Mouse (Mus musculus): ENCODE measurements at regions not wholly inside any gene's neighbourhood (a gene's known extent, or its start where the extent isn't known, plus 50 kb on each side); places are given as distances from the start of the nearest gene placed in this dataset.
"Not testable (repeated sequence)": the region's sequence is repeated elsewhere in the genome, so short reads cannot be mapped to it uniquely, and the experiment has no call there.

GRCm38 (mm10) chr8:81286280-81287034, 55.9 kb upstream of the Inpp4b start:
- peak; percentile 54 for ATAC-seq

DNA sequence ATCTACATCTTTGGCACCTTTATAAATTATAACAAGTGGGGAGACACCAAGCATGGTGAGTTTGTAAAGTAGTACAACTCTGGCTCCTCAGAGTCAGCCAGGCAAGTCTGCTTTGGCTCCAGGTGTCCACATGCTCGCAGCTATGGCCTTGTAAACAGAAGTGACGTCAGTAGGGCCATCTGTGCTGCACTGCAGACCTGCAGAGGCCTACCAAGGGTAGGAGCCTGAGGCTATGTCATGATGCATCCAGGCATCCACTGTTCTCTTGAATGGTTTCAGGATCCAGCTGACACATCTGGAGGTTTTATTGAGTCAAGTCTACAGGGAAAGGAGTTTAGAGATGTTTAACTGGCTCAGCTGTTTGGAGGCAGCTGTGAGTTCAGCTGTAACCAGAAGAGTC, 82.3 kb upstream of the Inpp4b start:
- no peak for ATAC-seq

- ATAC-seq, result no peak
Measured at GRCm38 (mm10) chr8:81223872-81224271, 118.5 kb upstream of the Inpp4b start.

DNA sequence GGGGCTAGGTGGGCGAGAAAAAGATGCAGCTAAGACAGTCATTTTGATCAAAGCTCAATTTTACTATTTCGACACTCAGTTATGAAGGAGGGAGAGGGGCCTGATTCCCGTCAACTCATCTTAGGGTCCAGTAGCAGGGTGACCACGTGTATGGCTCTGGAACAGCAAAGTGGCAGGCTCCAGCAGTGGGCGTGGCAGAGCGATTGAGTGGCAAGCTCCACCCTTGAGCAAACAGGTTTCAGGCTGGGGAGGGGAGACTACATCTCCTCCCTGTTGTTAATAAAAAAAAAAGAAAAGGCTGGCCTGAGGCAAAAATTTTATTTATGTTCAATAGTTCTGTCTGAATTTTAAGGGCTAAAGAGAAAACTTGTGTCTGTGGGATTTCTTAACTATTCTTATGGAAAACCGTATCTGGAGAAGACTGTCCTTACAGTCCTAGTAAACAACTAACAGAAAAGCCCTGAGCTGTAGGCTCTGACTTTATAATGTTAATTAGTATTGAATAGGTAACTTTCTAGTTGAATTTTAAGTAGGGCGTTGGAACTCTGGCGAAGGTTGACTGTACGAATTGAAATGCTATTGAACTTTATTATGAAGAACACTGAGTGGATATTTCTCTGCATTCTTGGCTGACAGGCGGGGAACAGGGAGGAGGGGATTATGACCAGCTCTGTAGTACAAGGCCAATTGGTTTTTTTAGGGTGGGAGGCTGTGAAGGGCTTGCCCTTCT, 155.1 kb upstream of the Inpp4b start:
- not testable (repeated sequence) for ATAC-seq

- no peak for ATAC-seq
Measured at GRCm38 (mm10) chr8:81175537-81175936, 160.8 kb upstream of the Usp38 start.

DNA sequence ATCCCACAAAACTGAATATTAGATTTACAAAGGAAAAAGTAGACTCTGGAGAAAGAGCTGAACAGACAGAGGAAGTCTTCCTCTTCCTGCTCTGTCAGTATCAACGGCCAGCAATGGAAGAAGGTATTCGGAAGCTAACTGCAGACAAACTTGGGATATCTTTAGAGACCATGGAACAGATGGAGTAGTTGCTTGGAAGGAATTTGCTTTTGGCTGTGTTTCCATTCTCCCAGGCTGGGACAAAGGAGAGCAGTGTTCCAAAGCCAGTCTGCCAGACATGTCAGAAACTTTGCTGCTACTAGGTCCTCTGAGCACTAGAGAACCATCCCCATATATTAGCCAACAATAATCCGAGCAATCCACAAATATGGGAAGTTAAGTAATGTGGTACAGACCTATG, 132.5 kb upstream of the Usp38 start:
- no peak for ATAC-seq

DNA sequence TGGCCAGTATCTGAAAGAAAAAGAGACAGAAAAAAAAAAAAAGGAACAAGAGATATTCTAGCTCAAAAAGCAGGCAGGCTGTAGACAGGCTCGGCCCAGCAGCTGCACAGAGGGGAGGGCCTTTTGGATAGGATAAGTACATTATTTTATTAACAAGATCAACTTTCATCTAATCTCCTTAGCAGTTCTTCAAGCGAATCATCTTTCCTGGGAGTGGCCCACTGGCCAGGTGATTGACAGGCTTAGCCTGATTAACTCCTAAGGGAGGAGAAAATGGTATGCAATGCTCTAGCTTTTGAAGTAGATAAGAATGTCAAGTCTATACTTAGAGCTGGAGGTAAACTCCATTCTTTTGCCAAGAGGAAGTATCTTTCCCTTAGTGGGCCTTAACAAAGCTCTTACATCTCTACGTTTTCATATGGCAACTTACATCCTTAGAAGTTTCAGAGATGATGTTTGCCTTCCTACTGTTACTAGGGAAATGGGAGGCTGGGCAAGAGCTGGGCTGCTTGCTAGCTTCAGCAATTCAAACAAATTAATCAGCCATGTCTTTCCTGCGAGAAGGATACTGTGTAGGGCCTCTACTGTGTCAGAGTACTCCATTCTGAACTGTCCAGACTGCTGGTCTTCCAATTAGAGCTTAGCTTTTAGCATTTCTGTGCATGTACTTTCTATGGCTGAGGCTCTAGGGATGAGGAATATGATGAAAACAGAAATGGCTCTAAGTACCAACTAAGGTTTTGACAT, 92.2 kb upstream of the Usp38 start:
- no peak for ATAC-seq

DNA sequence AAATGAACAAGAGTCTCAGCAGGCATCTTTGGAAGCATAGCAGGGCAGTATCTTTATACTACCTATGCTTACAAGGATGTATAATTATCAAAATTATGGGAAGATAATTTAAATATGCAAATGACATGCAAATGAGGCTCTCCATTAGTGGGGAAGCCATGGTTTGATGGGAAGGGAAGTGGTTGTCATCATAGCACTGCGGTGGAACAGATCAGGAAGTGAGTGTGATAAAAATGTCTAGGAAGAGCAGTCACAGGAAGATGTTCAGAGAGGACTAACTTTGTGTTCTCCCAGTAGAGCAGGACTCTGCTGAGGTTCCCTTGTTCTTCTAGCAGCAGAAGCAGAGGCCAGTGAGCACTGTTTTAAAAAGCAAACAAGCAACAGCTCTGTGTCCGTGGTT, 84.2 kb upstream of the Usp38 start:
- ATAC-seq, result no peak

- no peak for ATAC-seq
Measured at GRCm38 (mm10) chr8:81097076-81097819, 82.5 kb upstream of the Usp38 start.

DNA sequence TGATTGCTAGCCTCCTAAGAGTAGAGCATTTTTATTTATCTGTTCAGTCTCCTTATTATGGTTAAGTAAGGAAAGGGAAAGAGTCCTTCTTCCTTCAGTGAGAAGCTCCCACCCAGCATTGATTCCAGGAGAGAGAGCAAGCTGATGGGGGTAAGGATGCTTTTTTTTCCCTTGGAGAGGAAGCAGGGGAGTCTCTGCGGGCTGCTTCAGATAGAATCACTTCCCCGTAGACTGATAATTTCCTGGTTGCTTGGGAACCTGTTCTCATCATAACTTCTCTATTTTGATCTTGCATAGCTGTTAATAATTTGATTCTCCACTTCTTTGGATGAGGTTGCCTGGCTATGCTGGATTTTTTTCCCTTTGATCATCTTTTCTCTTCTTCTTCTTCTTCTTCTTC, 80.5 kb upstream of the Usp38 start:
- ATAC-seq, result no peak

GRCm38 (mm10) chr8:81080865-81081637, 66.3 kb upstream of the Usp38 start:
- ATAC-seq, result no peak

DNA sequence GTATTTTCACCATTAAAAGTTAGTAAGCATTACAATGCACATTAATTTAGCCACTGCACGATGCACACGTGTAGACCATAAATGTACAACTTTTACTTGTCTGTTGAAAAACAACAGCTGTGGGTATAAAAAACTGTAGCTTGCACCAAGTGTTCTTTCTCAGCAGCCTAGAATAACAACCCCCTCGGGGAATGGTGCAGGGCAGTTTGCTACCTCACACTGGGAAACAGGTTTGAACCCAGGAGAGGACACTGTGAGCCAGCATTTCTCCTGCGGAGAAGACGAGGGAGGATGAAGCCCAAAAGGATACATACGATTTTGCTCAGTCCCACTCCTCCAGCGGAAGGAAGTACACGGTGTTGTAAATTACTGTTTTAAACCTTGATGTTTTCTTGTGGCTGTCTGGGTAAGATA, 65.2 kb upstream of the Usp38 start:
- no peak for ATAC-seq

DNA sequence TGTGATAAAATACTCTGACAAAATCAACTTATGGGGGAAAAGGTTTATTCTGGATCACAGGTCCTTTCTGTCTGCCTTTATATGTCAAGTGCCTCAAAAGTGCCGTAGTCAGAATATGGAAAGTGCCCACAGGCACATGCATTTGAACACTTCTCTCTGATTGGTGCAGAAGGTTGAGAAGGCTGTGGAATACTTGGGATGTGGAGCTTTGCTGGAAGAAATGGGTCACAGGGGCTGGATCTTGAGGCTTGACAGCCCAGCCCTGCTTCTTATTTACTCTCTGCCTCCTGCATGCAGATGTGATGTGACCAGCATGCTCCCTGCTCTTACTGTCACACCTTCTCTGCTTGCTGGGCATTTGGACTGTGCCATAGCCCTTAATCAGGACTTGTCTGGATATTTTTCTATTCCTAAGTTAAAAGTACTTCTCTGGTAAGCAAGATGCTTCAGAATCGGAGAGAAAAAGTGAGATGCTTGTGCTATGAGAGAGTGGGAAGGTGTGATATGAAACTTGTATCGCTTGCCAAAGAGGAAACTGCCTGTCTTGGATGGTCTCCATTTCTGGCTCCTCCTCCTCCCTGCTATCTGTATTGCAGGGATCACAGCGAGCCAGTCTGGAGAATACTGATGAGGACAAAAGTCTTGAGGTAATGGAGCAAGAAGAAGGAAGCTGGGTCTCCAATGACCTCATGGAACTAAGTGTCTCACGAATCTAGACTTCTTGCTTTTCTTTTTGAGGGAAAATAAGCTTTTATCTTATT, 54.5 kb upstream of the Usp38 start:
- ATAC-seq, result no peak

- ATAC-seq, result no peak
Measured at GRCm38 (mm10) chr8:81068519-81068918, 53.8 kb upstream of the Usp38 start.

DNA sequence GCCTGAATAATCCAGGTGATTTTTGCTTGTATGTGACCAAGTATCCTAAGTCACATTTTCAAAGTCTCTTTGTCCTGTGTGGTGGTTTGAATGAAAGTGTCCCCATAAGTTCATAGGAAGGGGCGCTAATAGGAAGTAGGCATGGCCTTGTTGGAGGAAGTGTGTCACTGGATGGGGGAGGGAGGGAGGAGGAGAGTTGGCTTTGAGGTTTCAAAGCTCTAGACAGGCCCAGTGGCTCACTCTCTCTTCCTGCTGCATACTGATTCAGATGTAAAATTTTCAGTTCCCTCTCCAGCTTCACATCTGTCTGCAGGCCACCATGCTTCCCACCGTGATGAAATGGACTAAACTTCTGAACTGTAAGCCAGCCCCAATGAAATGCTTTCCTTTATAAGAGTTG, 52.0 kb upstream of the Usp38 start:
- ATAC-seq, result no peak

Measured in activated CD4-positive, CD25-positive, alpha-beta regulatory T cell, adult 4 months (primary cell).